Mouse (Mus musculus) liver, embryonic 11.5 days (tissue): ENCODE results near the gene B4galt1. TPM values are rescaled to one million over a fixed set of nuclear protein-coding genes. Genes with fewer than 3 reads are reported as not detected.
A peak's percentile ranks its signal among the peaks of the same experiment; 100 is the strongest.

Source experiments
- ATAC-seq: fragments of 200-750 bp; cut with Nextera tagmentation; replicated peaks from 2 replicates; pipeline ENCODE4 v1.8.0; 2017; ENCODE audit warnings: moderate number of reproducible peaks, mild to moderate bottlenecking, moderate TSS enrichment, moderate library complexity; ENCODE audit not compliant: low FRiP score
- DNase-seq: peaks from one replicate; pipeline ENCODE4 v3.0.0-alpha.2; 2017; ENCODE audit warnings: low spot score
- H3K27ac ChIP-seq: fragments of 300-500 bp; sonication (generic); 2 replicates; pipeline ENCODE4 v1.5.1; 2014; ENCODE audit warnings: mild to moderate bottlenecking, low read depth, low read length, control low read depth
- H3K27me3 ChIP-seq: fragments of 300-500 bp; sonication (generic); replicated peaks from 2 replicates; pipeline ENCODE4 v1.6.1; 2014; ENCODE audit warnings: low read length, mixed read lengths; ENCODE audit not compliant: control insufficient read depth, insufficient read depth
- H3K36me3 ChIP-seq: fragments of 300-500 bp; sonication (generic); 2 replicates; pipeline ENCODE4 v1.6.1; 2014; ENCODE audit warnings: mild to moderate bottlenecking, low read length, moderate library complexity, mixed read lengths; ENCODE audit not compliant: control insufficient read depth, insufficient read depth
- H3K4me1 ChIP-seq: fragments of 300-500 bp; sonication (generic); replicated peaks from 2 replicates; pipeline ENCODE4 v1.6.1; 2014; ENCODE audit warnings: low read length, mixed read lengths; ENCODE audit not compliant: control insufficient read depth, insufficient read depth
- H3K4me2 ChIP-seq: fragments of 300-500 bp; sonication (generic); 2 replicates; pipeline ENCODE4 v1.6.1; 2014; ENCODE audit warnings: mild to moderate bottlenecking, control low read depth, moderate library complexity
- H3K4me3 ChIP-seq: fragments of 300-500 bp; sonication (generic); 2 replicates; pipeline ENCODE4 v1.5.1; 2014; ENCODE audit warnings: low read depth, low read length, control low read depth
- H3K9ac ChIP-seq: fragments of 300-500 bp; sonication (generic); 2 replicates; pipeline ENCODE4 v1.6.1; 2014; ENCODE audit warnings: low read depth, low read length, control low read depth
- H3K9me3 ChIP-seq: fragments of 300-500 bp; sonication (generic); 2 replicates; pipeline ENCODE4 v1.6.1; 2016; ENCODE audit warnings: low read length, inconsistent platforms, mixed read lengths; ENCODE audit not compliant: control insufficient read depth
- WGBS: fragments of 180-500 bp; shearing (Covaris S2); extraction: QIAGEN DNeasy Blood & Tissue Kit; methylation state at CpG from one replicate; pipeline ENCODE4 v1.1.7; 2014; 5-methylcytosine and 5-hydroxymethylcytosine counted together
- polyA plus RNA-seq: library from polyadenylated mRNA; unstranded; fragments of >200 nt; fragmentation: Nextera tagmentation; extraction: Ambion mirVana; gene quantifications from 2 replicates; pipeline ENCODE4 v1.2.1, GENCODE M21; 2014

The B4galt1 gene
- polyA plus RNA-seq, 1 experiment from 2014 or later, result 49.0 TPM

DNA sequence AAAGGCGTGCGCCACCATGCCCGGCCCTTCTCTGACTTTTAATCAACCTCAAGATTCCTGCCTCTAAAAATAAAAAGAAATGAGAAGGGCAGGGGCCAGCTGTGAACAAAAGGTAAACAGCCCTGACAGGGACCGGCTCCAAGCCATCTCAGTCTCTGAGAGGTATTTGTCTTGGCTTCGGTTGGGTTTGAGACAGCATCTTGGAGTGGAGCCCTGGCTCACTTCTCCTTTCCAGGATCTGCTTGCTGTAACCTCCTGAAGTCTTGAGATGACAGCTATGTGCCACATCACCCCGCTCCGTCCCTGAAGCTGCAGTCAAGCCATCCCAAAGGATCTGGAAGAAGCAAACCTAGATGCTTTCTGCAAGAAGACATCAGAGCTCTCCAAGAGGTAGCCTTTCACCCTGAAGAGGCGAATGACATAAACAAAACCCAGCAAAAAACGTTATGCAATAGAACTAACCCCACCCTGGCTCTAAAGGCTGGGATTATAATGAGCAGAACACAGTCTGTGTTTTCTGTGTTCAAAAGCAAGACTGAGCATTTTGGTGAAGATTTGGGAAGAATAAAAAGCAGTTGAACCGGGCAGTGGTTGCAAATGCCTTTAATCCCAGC lies 69.1 kb downstream of the B4galt1 start:
- Histone ChIP-seq H3K4me1 (peaks cover 20% of the 10 kb centered on the region), H3K27me3 (no peaks in the 10 kb centered on the region), H3K4me3 (no peak overlapping the region), H3K9me3 (no peaks in the 10 kb centered on the region), H3K27ac (no peak overlapping the region), H3K4me2 (no peak overlapping the region), H3K9ac (no peak overlapping the region), H3K36me3 (no peaks in the 10 kb centered on the region)
- WGBS, result 74% methylated on average over 10 of the region's 10 CpGs
- ATAC-seq (no peak), DNase-seq (no peak)

DNA sequence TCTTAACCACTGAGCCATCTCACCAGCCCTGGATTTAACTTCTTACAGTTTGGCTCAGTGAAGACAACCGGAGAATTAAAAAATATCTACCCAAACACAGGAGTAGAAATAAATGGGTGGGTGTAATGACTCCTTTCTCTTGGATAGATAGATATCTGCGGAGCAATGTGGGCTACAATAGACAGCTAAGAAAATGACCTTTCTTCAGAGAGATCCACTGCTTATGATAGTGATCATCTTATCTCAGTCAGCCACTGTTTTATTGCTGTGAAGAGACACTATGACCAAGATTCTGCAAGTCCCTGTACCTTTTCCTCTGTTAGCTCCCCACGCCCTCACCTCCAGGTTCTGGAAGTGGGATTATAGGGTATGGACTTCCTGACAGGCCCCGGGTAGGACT lies 70.8 kb downstream of the B4galt1 start:
- Histone ChIP-seq H3K27me3 (no peaks in the 10 kb centered on the region), H3K27ac (no peak overlapping the region), H3K4me2 (no peak overlapping the region), H3K36me3 (no peaks in the 10 kb centered on the region), H3K9ac (no peak overlapping the region), H3K4me1 (peaks cover 20% of the 10 kb centered on the region), H3K4me3 (no peak overlapping the region), H3K9me3 (no peaks in the 10 kb centered on the region)
- ATAC-seq (no peak), DNase-seq (no peak)
- 79% methylated on average over 4 of the region's 4 CpGs for WGBS

DNA sequence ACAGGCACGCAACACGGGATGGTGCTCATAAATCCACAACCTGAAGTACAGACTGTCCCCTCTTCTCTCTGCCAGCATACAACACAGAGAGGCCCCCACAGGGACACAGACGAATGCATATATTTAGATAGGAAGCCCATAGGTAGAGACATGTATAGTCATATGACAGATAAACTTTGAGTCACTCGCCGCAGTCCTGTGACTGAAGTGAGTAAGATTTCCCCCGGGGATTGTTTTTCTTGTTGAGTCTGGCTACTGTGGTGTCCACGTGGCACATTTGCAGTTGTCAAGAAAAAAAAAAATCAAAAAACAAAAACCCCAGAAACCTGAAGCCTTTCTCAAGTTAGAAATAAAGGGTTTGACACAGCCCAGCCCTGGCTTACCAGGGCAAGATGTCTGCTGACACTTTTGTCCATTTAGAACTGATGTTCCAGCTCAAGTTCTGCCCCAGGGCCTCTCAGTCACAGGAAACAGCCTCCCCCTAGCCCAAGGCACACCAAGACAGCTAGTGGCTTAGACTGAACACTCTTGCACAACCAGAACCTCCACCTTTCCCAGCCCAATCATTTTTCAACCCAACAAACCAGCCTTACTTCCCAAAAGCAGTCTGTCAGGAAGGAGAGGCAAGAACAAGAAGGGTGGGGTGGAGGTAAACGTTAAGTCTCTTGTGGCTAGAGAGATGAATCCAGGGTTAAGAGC lies 71.9 kb downstream of the B4galt1 start:
- peak overlapping the region; percentile 38; the same call in 1 of the 2 replicates for H3K9ac ChIP-seq
- no peaks in the 10 kb centered on the region for H3K36me3 ChIP-seq
- H3K27me3 ChIP-seq, result no peaks in the 10 kb centered on the region
- 26% methylated on average over 8 of the region's 8 CpGs for whole genome bisulfite sequencing
- peak overlapping the region; percentile 33; the same call in 1 of the 2 replicates for H3K27ac ChIP-seq
- DNase-seq (no peak), ATAC-seq (peak; percentile 60; the same call in 1 of the 2 replicates)
- H3K4me2 ChIP-seq, result peak overlapping the region; percentile 63
- peaks cover 23% of the 10 kb centered on the region for H3K4me1 ChIP-seq
- no peaks in the 10 kb centered on the region for H3K9me3 ChIP-seq
- no peak overlapping the region; the same call in 1 of the 2 replicates for H3K4me3 ChIP-seq

DNA sequence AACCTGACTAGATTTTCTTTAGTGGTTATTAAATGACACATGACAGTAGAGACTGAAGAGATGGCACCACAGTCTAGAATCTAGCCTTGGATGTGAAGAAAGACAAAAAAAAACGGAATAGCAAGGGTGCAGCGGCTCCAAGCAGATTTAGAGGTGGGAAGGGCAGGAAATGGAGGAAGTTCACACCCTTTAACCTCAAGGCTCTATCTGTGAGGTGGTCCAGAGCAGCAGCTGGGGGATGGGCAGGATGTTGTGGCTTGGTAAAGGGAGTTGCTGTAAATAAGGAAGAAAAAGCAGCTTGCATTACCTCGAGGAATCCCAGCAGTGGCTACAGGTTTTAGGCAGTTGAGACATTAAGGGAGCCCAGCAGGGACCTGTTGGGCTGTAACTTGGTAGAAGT lies 72.7 kb downstream of the B4galt1 start:
- Histone ChIP-seq H3K36me3 (no peaks in the 10 kb centered on the region), H3K9ac (peak overlapping the region; percentile 38; the same call in 1 of the 2 replicates), H3K4me1 (peaks cover 24% of the 10 kb centered on the region), H3K9me3 (no peaks in the 10 kb centered on the region), H3K4me2 (peak overlapping the region; percentile 63), H3K4me3 (peak overlapping the region; percentile 4; the same call in 1 of the 2 replicates), H3K27ac (0 out of 2 replicates have a peak overlapping the region, but pooled peaks have one; percentile 30), H3K27me3 (no peaks in the 10 kb centered on the region)
- WGBS, result under 1% methylated on average over 3 of the region's 3 CpGs
- no peak; the same call in 1 of the 2 replicates for ATAC-seq
- DNase-seq, result peak; percentile 50

DNA sequence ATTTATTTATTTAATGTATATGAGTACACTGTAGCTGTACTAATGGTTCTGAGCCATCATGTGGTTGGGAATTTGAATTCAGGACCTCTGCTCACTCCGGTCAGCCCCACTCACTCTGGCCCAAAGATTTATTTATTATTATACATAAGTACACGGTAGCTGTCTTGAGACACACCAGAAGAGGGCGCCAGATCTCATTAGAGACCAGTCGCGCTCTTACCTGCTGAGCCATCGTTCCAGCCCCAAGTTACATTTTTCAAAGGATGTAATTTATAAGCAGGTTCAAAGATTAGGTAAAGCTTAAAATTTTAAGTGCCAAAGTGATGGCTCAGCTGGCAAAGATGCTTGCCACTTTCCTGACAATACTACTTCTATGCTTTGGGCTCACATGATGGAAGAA lies 75.1 kb downstream of the B4galt1 start:
- Histone ChIP-seq H3K4me1 (peaks cover 33% of the 10 kb centered on the region), H3K27me3 (no peaks in the 10 kb centered on the region), H3K9me3 (no peaks in the 10 kb centered on the region), H3K4me3 (no peak overlapping the region), H3K9ac (no peak overlapping the region), H3K4me2 (no peak overlapping the region), H3K27ac (no peak overlapping the region), H3K36me3 (no peaks in the 10 kb centered on the region)
- no peak for ATAC-seq
- DNase-seq, result no peak
- 73% methylated on average over 6 of the region's 6 CpGs for WGBS

DNA sequence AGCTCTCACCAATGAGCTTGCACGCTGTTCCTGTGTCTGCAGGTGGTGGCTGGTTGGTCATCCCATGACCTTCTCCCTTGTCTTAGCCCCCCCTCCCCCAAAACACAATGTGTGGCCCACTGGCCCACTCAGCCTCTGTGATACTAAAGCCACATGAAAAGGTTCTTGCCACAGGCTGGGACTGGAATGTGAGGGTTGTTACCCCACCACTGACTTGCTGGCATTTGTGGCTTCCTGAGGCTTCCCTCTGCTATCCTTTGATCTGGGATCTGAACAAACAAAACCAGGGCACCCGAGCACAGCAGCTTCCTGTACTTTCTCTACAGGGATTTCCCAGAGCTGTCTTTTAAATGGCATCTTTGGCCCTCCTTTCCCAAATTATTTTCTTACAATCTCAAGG lies 76.7 kb downstream of the B4galt1 start:
- Histone ChIP-seq H3K27ac (no peak overlapping the region), H3K4me1 (peaks cover 27% of the 10 kb centered on the region)

DNA sequence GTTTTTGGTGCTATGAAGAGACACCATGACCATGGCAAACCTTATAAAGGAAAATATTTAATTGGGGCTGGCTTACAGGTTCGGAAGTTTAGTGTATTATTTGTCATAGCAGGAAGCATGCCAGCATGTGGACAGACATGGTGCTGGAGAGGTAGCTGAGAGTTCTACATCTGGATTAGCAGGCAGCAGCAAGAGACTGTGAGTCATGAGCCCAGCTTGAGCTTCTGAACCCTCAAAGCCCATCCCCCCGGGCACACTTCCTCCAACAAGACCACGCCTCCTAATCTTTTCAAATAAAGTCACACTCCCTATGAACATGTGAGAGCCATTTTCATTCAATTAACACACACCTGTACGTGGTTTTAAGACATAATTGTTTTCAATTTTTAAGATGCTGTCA lies 77.4 kb downstream of the B4galt1 start:
- peaks cover 23% of the 10 kb centered on the region for H3K4me1 ChIP-seq

More for the DNA sequence above, 76.7 kb downstream of the B4galt1 start:
- Histone ChIP-seq H3K9ac (no peak overlapping the region), H3K36me3 (no peaks in the 10 kb centered on the region), H3K4me3 (no peak overlapping the region), H3K9me3 (no peaks in the 10 kb centered on the region), H3K27me3 (no peaks in the 10 kb centered on the region), H3K4me2 (no peak overlapping the region)
- DNase-seq (no peak), ATAC-seq (no peak)
- 26% methylated on average over 2 of the region's 2 CpGs for WGBS

DNA sequence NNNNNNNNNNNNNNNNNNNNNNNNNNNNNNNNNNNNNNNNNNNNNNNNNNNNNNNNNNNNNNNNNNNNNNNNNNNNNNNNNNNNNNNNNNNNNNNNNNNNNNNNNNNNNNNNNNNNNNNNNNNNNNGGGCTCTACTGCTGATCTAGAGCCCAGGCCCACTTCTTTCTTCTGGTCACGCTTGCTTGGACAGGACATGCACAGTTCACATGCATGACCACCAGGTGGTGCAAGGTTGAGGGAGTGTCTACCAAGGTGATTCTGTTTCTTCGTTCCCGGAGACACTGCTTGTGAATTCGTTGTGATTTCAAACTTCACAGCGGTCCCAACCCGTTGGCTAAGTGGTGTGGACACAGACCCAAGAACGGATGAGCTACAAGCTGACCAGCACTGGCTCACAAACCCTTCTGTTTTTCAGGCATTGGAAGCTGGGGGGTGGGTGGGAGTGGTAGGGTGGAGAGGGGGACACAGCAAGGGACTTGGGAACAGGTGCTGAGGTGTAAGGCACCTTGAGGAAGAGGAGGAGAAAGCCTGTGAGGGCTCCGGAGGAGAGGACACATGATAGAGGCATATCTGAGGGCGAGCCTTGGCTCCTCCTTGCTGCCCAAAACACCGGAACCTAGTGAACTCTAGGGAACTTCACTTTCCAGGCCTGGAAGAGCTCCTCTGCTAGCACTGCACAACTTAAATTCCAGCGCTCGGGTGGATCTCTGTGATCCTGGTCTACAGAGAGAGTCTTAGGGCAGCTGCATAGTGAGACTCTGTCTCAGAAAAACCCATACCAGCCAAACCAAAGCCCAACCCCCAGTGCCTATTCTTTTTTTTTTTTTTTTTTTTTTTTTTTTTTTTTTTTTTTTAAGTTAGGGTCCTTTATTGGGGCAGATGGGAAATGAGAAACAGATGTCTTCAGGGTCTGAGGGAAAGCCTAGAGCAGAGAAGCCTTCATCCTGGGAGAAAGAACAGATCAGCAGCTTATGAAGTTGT lies 79.2 kb downstream of the B4galt1 start:
- Histone ChIP-seq H3K4me1 (peaks cover 19% of the 10 kb centered on the region), H3K4me2 (peak overlapping the region; percentile 65), H3K4me3 (peak overlapping the region; percentile 31), H3K36me3 (no peaks in the 10 kb centered on the region), H3K9ac (peak overlapping the region; percentile 30; the same call in 1 of the 2 replicates), H3K9me3 (no peaks in the 10 kb centered on the region), H3K27ac (no peak overlapping the region), H3K27me3 (no peaks in the 10 kb centered on the region)
- 11% methylated on average over 12 of the region's 12 CpGs for WGBS
- ATAC-seq (0 out of 2 replicates have a peak, but pooled peaks have one; percentile 27), DNase-seq (peak; percentile 65)

More for the DNA sequence above, 77.4 kb downstream of the B4galt1 start:
- Histone ChIP-seq H3K27ac (no peak overlapping the region), H3K9ac (no peak overlapping the region), H3K9me3 (no peaks in the 10 kb centered on the region), H3K4me2 (no peak overlapping the region), H3K4me3 (no peak overlapping the region), H3K27me3 (no peaks in the 10 kb centered on the region), H3K36me3 (no peaks in the 10 kb centered on the region)
- ATAC-seq (no peak), DNase-seq (no peak)
- WGBS, result 64% methylated on average over 4 of the region's 4 CpGs
